Mouse (Mus musculus): ENCODE measurements around the gene Htra2. TPM values are rescaled to one million over a fixed set of nuclear protein-coding genes. Genes with fewer than 3 reads are reported as not detected.
A peak's percentile ranks its signal among the peaks of the same experiment; 100 is the strongest.

Gene Htra2
- polyA plus RNA-seq, 1 experiment: 56.3 TPM

DNA sequence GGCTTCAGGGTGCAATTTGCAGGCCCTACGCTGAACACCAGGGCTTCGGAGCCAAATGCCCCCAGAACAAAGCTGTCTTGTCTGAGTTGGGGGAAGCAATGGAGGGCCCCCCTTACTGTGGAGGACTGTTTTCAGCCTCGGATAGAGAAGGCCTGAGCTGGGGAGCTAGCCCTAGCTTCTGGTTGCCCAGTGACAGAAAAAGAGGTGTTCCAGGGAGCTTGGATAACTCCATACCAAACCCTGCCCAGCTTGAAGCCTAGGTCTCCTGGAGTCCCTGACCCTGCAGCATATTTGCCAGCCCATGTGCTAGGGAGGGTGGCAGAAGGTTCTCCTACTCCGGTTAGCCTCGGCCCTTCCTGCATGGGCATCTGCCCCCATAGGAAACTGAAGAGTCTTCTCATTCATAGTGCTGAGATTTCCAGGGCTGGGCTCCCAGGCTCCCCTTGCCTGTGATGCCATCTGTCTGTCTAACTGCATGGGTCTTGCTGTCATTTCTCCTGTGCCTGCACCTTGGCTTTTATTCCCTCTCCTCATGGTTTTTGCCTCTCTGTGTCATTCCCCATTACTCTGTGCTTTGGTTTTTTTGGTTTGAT, 20.5 kb downstream of the Htra2 start:
- peaks cover 12% of the 10 kb centered on the region; the same call in 1 of the 2 replicates for H3K4me1 ChIP-seq (ENCODE audit: control insufficient read depth, insufficient read depth, low read length)
- TF ChIP-seq CTCF (IDR thresholded peaks at IDR 0.05; ENCODE audit: borderline replicate concordance, insufficient read depth, low read length): no peak
- TF ChIP-seq POLR2A (IDR thresholded peaks at IDR 0.05; ENCODE audit: low read depth, low read length): no peak
- H3K4me3 ChIP-seq (ENCODE audit: insufficient read depth, low read length): peak overlapping the region; percentile 93
- H3K27ac ChIP-seq (ENCODE audit: insufficient read depth, low read length): peak overlapping the region; percentile 72

DNA sequence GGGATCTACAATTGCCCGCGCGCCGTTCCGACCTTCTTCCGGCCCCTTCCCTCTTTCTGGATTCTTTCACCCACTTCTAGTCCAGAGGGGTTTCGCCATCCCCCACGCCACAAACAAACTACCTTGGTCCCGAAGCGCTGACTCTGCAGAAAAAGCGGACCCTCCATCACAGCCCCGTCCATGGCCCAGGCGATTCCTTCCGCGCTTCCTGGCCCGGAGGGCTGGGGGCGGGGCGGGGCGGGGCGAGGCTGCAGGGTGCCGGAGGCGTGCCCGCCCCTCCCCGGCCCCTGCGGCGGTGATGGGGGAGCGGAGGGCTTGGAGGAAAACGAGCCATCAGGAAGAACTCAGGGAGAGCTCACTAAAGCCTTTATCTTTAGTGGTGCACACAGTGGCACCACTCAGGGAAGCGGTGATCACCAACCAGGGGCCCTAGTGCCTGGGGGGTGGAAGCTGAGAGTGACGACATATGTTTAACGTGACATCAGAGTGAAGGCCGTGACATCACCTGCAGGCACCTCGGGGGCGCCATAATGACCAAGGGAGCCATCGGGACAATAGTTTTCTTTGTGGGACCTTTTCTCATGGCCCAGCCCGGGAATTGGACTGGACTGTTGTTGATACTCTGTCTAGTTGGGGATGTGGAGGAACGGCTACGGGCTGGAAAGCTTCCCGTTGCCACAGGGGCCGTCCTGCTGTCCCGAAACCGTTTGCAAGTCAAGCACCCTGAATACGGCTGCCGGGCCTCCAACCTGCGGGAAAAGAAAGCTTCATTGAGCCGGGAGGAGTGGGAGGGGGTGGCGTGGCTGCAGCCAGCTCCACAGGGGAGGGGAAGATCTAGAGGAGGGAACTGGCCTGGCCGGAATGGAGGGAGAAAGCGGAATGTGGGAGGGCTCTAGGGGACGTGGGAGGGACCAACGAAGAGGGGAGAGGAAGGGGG, 21.6 kb downstream of the Htra2 start, which contains the start of the genes Dok1 and Loxl3:
Gene Dok1, minus strand, starts transcription at position 223 of the 937 bp plus-strand sequence.
Gene Loxl3, plus strand, starts transcription at position 925 of the 937 bp plus-strand sequence.
- TF ChIP-seq POLR2A (IDR thresholded peaks at IDR 0.05; ENCODE audit: low read depth, low read length) (peak; percentile 80), CTCF (IDR thresholded peaks at IDR 0.05; ENCODE audit: borderline replicate concordance, insufficient read depth, low read length) (no peak)
- peak within 1 kb of the TSS; percentile 93 for H3K4me3 ChIP-seq (ENCODE audit: insufficient read depth, low read length)
- peak within 1 kb of the TSS; percentile 95 for H3K27ac ChIP-seq (ENCODE audit: insufficient read depth, low read length)
- peaks cover 16% of the 10 kb centered on the region for H3K4me1 ChIP-seq (ENCODE audit: control insufficient read depth, insufficient read depth, low read length)

- no peak for TF ChIP-seq CTCF (IDR thresholded peaks at IDR 0.05; ENCODE audit: borderline replicate concordance, insufficient read depth, low read length)
- TF ChIP-seq POLR2A (IDR thresholded peaks at IDR 0.05; ENCODE audit: low read depth, low read length): no peak; the same call in 1 of the 2 replicates
- peaks cover 16% of the 10 kb centered on the region; the same call in 1 of the 2 replicates for H3K4me1 ChIP-seq (ENCODE audit: control insufficient read depth, insufficient read depth, low read length)
- H3K27ac ChIP-seq (ENCODE audit: insufficient read depth, low read length): peak overlapping the region; percentile 85
- peak overlapping the region; percentile 93 for H3K4me3 ChIP-seq (ENCODE audit: insufficient read depth, low read length)
These were observed 22.3 kb downstream of the Htra2 start for GRCm38 (mm10) chr6:83032769-83033191.

DNA sequence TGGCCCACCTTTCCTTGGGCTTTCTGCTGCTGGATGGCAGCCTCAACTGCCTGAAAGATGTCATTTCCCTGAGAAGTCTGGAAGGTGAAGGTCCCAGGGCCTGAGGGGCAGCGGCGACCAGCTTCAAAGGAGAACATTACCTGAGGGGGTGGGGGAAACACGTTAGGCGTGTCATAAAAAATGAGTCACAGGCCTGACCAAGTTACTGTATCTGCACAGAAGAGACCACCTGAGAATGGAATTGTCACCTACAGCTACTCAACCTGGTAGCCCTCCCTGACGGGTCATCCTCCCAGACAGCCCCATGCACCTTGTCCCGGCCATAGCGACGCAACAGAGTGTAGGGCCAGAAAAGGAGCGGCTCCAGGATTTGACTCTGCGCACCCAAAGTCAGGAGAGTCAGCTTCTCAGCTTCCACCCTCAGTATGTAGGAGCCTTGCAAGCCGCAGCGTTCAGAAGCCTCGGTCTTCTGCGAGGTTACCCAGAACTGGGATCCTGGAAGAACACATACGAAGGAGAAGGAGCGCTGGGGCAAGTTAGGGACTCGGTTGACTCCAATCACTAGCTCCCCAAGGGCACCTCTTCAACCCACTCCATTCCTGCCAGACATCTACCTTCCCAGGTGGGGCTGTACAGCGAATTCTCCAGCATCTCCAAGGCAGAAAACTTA, 23.0 kb downstream of the Htra2 start:
- peak overlapping the region; percentile 85; the same call in 1 of the 2 replicates for H3K27ac ChIP-seq (ENCODE audit: insufficient read depth, low read length)
- H3K4me3 ChIP-seq (ENCODE audit: insufficient read depth, low read length): peak overlapping the region; percentile 93
- peaks cover 20% of the 10 kb centered on the region; the same call in 1 of the 2 replicates for H3K4me1 ChIP-seq (ENCODE audit: control insufficient read depth, insufficient read depth, low read length)
- TF ChIP-seq CTCF (IDR thresholded peaks at IDR 0.05; ENCODE audit: borderline replicate concordance, insufficient read depth, low read length): no peak
- TF ChIP-seq POLR2A (IDR thresholded peaks at IDR 0.05; ENCODE audit: low read depth, low read length): 0 out of 2 replicates have a peak, but pooled peaks have one; percentile 30

- H3K4me3 ChIP-seq (ENCODE audit: insufficient read depth, low read length): peak overlapping the region; percentile 93
- peaks cover 21% of the 10 kb centered on the region; the same call in 1 of the 2 replicates for H3K4me1 ChIP-seq (ENCODE audit: control insufficient read depth, insufficient read depth, low read length)
- peak overlapping the region; percentile 85 for H3K27ac ChIP-seq (ENCODE audit: insufficient read depth, low read length)
- TF ChIP-seq CTCF (IDR thresholded peaks at IDR 0.05; ENCODE audit: borderline replicate concordance, insufficient read depth, low read length) (no peak), POLR2A (IDR thresholded peaks at IDR 0.05; ENCODE audit: low read depth, low read length) (no peak)
These were observed 24.0 kb downstream of the Htra2 start for GRCm38 (mm10) chr6:83031111-83031510.

- peaks cover 25% of the 10 kb centered on the region for H3K4me1 ChIP-seq (ENCODE audit: control insufficient read depth, insufficient read depth, low read length)
- H3K27ac ChIP-seq (ENCODE audit: insufficient read depth, low read length): peak overlapping the region; percentile 51; the same call in 1 of the 2 replicates
- H3K4me3 ChIP-seq (ENCODE audit: insufficient read depth, low read length): no peak overlapping the region
- TF ChIP-seq POLR2A (IDR thresholded peaks at IDR 0.05; ENCODE audit: low read depth, low read length): no peak; the same call in 1 of the 2 replicates
- no peak for TF ChIP-seq CTCF (IDR thresholded peaks at IDR 0.05; ENCODE audit: borderline replicate concordance, insufficient read depth, low read length)
These were observed 25.3 kb downstream of the Htra2 start for GRCm38 (mm10) chr6:83029777-83030176.

- peak overlapping the region; percentile 51 for H3K27ac ChIP-seq (ENCODE audit: insufficient read depth, low read length)
These were observed 27.4 kb downstream of the Htra2 start for GRCm38 (mm10) chr6:83027706-83028105.

DNA sequence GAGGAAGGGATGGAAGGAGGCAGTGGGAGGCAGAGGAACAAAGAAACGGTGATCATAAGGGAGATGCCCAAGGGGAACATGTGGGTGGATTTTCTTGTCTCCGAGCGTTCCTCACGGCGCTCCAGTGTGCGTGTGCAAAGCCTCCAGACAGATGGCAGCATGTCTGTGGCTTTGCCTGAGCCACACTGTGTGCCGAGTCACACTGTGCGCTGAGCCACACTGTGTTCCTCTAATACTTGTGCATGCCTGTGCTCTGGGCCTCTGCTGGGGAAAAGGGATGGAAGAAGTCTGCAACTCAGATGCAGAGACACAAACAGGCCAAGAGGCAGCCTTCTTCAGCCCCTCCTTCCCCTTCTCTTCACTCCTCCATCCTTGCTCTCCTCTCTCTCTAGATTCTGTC, 27.8 kb downstream of the Htra2 start:
- TF ChIP-seq CTCF (IDR thresholded peaks at IDR 0.05; ENCODE audit: borderline replicate concordance, insufficient read depth, low read length) (no peak), POLR2A (IDR thresholded peaks at IDR 0.05; ENCODE audit: low read depth, low read length) (no peak)
- Histone ChIP-seq H3K27ac (ENCODE audit: insufficient read depth, low read length) (peak overlapping the region; percentile 47), H3K4me1 (ENCODE audit: control insufficient read depth, insufficient read depth, low read length) (peaks cover 38% of the 10 kb centered on the region), H3K4me3 (ENCODE audit: insufficient read depth, low read length) (no peak overlapping the region)

More at GRCm38 (mm10) chr6:83027706-83028105, 27.4 kb downstream of the Htra2 start:
- Histone ChIP-seq H3K4me3 (ENCODE audit: insufficient read depth, low read length) (no peak overlapping the region), H3K4me1 (ENCODE audit: control insufficient read depth, insufficient read depth, low read length) (peaks cover 38% of the 10 kb centered on the region)
- TF ChIP-seq POLR2A (IDR thresholded peaks at IDR 0.05; ENCODE audit: low read depth, low read length) (peak; percentile 43; the same call in 1 of the 2 replicates), CTCF (IDR thresholded peaks at IDR 0.05; ENCODE audit: borderline replicate concordance, insufficient read depth, low read length) (no peak)

DNA sequence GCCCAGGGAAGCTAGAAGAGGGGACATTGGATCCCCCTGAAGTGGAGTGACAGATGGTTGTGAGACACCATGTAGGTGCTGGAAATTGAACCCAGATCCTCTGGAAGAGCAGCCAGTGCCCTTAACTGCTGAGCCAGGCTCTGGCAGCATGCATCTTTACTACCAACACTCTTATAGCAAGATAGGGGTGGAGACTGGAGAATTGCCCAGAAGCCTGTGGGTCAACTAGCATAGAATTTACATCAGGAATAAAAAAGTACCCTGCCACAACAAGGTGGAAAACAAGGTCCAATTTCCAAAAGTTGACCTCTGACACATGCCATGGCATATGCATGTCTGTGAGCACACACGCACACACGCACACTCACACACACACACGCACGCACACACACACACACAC, 29.9 kb downstream of the Htra2 start:
- H3K27ac ChIP-seq (ENCODE audit: insufficient read depth, low read length): peak overlapping the region; percentile 95
- peaks cover 36% of the 10 kb centered on the region for H3K4me1 ChIP-seq (ENCODE audit: control insufficient read depth, insufficient read depth, low read length)
- no peak overlapping the region for H3K4me3 ChIP-seq (ENCODE audit: insufficient read depth, low read length)
- TF ChIP-seq POLR2A (IDR thresholded peaks at IDR 0.05; ENCODE audit: low read depth, low read length): 0 out of 2 replicates have a peak, but pooled peaks have one; percentile 30
- no peak for TF ChIP-seq CTCF (IDR thresholded peaks at IDR 0.05; ENCODE audit: borderline replicate concordance, insufficient read depth, low read length)

All from embryonic fibroblast, embryonic 13.5 days (primary cell).